Mouse (Mus musculus) embryonic facial prominence, embryonic 15.5 days (tissue): ENCODE data around the gene Agbl1. TPM values are rescaled to one million over a fixed set of nuclear protein-coding genes. Genes with fewer than 3 reads are reported as not detected.

ENCODE experiments used
- ATAC-seq: fragments of 200-750 bp; cut with Nextera tagmentation; 2 replicates; pipeline ENCODE4 v1.8.0; 2017; ENCODE audit warnings: low read depth, moderate TSS enrichment; ENCODE audit not compliant: insufficient number of reproducible peaks, low FRiP score, low TSS enrichment
- H3K27ac ChIP-seq: fragments of 300-500 bp; sonication (generic); replicated peaks from 2 replicates; pipeline ENCODE4 v1.5.1; 2015; ENCODE audit warnings: mild to moderate bottlenecking, inconsistent platforms
- H3K27me3 ChIP-seq: fragments of 300-500 bp; sonication (generic); 2 replicates; pipeline ENCODE4 v1.6.1; 2015; ENCODE audit warnings: inconsistent platforms
- H3K36me3 ChIP-seq: fragments of 300-500 bp; sonication (generic); 2 replicates; pipeline ENCODE4 v1.6.1; 2015; ENCODE audit warnings: mild to moderate bottlenecking, inconsistent platforms
- H3K4me1 ChIP-seq: fragments of 300-500 bp; sonication (generic); 2 replicates; pipeline ENCODE4 v1.6.1; 2015; ENCODE audit warnings: inconsistent platforms
- H3K4me2 ChIP-seq: fragments of 300-500 bp; sonication (generic); replicated peaks from 2 replicates; pipeline ENCODE4 v1.6.1; 2015; ENCODE audit warnings: mild to moderate bottlenecking, inconsistent platforms
- H3K4me3 ChIP-seq: fragments of 300-500 bp; sonication (generic); replicated peaks from 2 replicates; pipeline ENCODE4 v1.5.1; 2015; ENCODE audit warnings: mild to moderate bottlenecking, inconsistent platforms
- H3K9ac ChIP-seq: fragments of 300-500 bp; sonication (generic); 2 replicates; pipeline ENCODE4 v1.6.1; 2015; ENCODE audit warnings: inconsistent platforms
- H3K9me3 ChIP-seq: fragments of 300-500 bp; sonication (generic); replicated peaks from 2 replicates; pipeline ENCODE4 v1.6.1; 2016; ENCODE audit warnings: inconsistent platforms
- WGBS: fragments of 180-500 bp; shearing (Covaris S2); methylation state at CpG from one replicate; pipeline ENCODE4 v1.1.7; 2015; 5-methylcytosine and 5-hydroxymethylcytosine counted together
- polyA plus RNA-seq: library from polyadenylated mRNA; unstranded; fragments of >200 nt; fragmentation: Nextera tagmentation; extraction: Ambion mirVana; gene quantifications from 2 replicates; pipeline ENCODE4 v1.2.1, GENCODE M21; 2015

The Agbl1 gene
- polyA plus RNA-seq, 1 experiment from 2014 or later = 0.20 TPM

DNA sequence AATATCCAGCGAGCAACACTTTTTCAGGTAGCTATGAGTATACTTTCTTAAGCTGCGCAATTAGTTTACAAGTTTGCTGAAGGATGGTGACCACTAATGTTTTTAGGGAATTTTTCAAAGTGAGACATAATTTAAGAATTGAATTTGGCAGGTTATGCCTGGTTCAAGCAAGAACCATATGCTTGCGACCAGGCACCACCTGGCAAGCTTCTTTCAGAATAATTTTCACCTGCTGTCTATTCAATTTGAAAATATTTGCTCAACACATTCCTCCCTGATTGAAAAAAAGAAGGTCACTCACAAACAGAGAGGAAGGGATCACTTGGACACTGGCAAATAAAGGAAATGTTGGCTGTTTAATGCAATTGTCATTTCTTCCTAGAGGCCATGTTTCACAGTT lies 779.9 kb downstream of the Agbl1 start:
- H3K27ac ChIP-seq = no peak overlapping the region
- H3K9me3 ChIP-seq = no peaks in the 10 kb centered on the region
- ATAC-seq = no peak
- WGBS = 86% methylated on average over 3 of the region's 3 CpGs
- no peak overlapping the region for H3K9ac ChIP-seq
- no peak overlapping the region for H3K4me3 ChIP-seq
- H3K4me1 ChIP-seq = no peaks in the 10 kb centered on the region
- H3K4me2 ChIP-seq = no peak overlapping the region
- no peaks in the 10 kb centered on the region for H3K27me3 ChIP-seq
- H3K36me3 ChIP-seq = no peaks in the 10 kb centered on the region

DNA sequence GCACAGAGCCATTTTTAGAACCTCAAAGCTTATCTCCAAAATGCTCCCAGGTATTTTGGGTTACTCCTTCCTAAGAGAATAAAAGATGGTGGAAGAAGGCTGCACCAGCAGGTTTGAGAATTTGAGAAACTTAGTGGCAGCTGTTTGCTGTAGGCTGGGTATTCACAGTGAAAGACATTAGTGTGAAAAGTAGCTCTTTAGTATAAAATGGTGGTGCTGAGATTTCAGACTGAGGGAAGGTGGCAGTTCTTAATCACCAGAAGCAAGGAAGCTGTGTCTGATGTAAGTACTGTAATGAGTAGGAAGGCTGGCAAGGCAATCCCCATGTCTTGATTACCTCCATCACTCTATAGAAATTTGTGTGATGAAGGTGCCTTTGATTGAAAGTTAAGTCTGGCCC lies 799.3 kb downstream of the Agbl1 start:
- Histone ChIP-seq H3K27me3 (no peaks in the 10 kb centered on the region), H3K9ac (no peak overlapping the region), H3K27ac (no peak overlapping the region), H3K36me3 (no peaks in the 10 kb centered on the region), H3K4me1 (no peaks in the 10 kb centered on the region), H3K4me2 (no peak overlapping the region), H3K9me3 (no peaks in the 10 kb centered on the region), H3K4me3 (no peak overlapping the region)
- ATAC-seq = no peak

- Histone ChIP-seq H3K36me3 (no peaks in the 10 kb centered on the region), H3K4me1 (no peaks in the 10 kb centered on the region), H3K4me3 (no peak overlapping the region), H3K27me3 (no peaks in the 10 kb centered on the region), H3K9me3 (no peaks in the 10 kb centered on the region), H3K9ac (no peak overlapping the region), H3K27ac (no peak overlapping the region), H3K4me2 (no peak overlapping the region)
- ATAC-seq = no peak
Observed at GRCm38 (mm10) chr7:77076033-77076432, 846.3 kb downstream of the Agbl1 start.

GRCm38 (mm10) chr7:77087266-77087665 lies 857.6 kb downstream of the Agbl1 start:
- no peaks in the 10 kb centered on the region for H3K27me3 ChIP-seq
- no peak for ATAC-seq
- WGBS = 82% methylated on average over 1 of the region's 1 CpGs
- no peak overlapping the region for H3K4me3 ChIP-seq
- H3K4me2 ChIP-seq = no peak overlapping the region
- no peak overlapping the region for H3K27ac ChIP-seq
- no peaks in the 10 kb centered on the region for H3K4me1 ChIP-seq
- no peaks in the 10 kb centered on the region for H3K9me3 ChIP-seq
- H3K36me3 ChIP-seq = no peaks in the 10 kb centered on the region
- no peak overlapping the region for H3K9ac ChIP-seq

DNA sequence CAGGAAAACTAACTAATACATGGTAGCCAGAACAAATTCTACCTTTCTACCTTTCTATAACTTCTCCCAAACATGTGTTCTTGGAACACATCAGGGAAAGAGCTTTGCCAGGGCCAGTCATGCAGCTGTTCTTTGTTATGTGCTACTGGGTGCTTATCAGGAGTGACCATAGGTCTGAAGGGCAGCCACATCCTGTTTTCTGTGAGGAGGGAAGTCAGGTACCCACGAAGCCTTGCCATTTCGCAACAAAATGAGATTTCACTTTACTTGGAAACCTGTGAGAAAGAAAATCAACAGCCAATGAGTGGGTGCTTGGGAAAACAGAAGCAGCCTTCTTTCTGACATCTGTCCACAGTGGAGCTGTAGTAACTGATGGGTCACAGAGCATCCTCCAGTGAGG lies 865.5 kb downstream of the Agbl1 start:
- H3K27ac ChIP-seq = no peak overlapping the region
- no peaks in the 10 kb centered on the region for H3K4me1 ChIP-seq
- no peaks in the 10 kb centered on the region for H3K9me3 ChIP-seq
- no peak overlapping the region for H3K4me2 ChIP-seq
- no peaks in the 10 kb centered on the region for H3K27me3 ChIP-seq
- H3K4me3 ChIP-seq = no peak overlapping the region
- no peak overlapping the region for H3K9ac ChIP-seq
- H3K36me3 ChIP-seq = no peaks in the 10 kb centered on the region
- 72% methylated on average over 2 of the region's 2 CpGs for WGBS
- ATAC-seq = no peak

GRCm38 (mm10) chr7:77114021-77114420 lies 884.3 kb downstream of the Agbl1 start:
- no peak for ATAC-seq
- Histone ChIP-seq H3K9ac (no peak overlapping the region), H3K9me3 (no peaks in the 10 kb centered on the region), H3K4me1 (no peaks in the 10 kb centered on the region), H3K4me2 (no peak overlapping the region), H3K4me3 (no peak overlapping the region), H3K36me3 (no peaks in the 10 kb centered on the region), H3K27ac (no peak overlapping the region), H3K27me3 (no peaks in the 10 kb centered on the region)
- WGBS = 90% methylated on average over 1 of the region's 1 CpGs

DNA sequence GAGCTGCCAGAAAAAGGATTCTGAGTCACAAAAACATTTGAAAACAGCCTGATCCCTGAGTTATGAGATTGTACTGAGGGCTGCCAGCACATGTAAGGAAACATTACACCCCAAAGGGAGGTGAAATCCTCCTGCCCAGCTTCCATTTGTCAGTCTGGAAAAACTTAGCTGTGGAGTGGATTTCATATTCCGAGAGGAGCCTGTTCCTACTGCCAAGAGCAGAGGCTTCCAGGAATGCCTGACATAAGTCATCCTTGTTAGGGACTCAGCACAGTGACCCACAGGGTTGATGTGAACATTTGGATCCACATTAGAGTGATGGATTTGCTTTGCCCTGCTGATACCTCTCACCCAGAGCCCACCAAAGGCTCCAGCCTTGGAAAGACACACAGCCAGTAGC lies 899.4 kb downstream of the Agbl1 start:
- H3K4me2 ChIP-seq = no peak overlapping the region
- H3K27me3 ChIP-seq = no peaks in the 10 kb centered on the region
- no peak overlapping the region for H3K4me3 ChIP-seq
- H3K4me1 ChIP-seq = no peaks in the 10 kb centered on the region
- no peak overlapping the region for H3K9ac ChIP-seq
- H3K9me3 ChIP-seq = no peaks in the 10 kb centered on the region
- no peak for ATAC-seq
- WGBS = 18% methylated on average over 1 of the region's 1 CpGs
- no peak overlapping the region for H3K27ac ChIP-seq
- H3K36me3 ChIP-seq = no peaks in the 10 kb centered on the region

DNA sequence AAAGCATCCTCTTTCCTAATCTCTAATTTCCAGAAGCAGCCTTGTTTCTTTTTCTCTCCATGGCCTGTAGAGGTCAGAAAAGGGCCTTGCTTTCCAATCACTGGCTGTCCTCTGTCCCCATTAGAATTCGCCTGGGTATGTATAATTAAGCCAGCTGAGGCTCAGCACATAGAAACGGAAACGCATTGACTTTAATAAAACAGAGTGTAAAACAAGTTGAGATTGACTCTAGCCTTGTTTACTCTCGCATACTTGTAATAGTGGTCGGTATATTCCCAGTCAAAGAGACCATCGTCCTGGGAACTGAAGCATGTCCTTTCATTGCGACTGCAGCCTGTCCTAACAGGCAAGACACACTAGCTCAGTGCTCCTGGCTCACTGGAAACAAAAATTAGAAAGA lies 902.3 kb downstream of the Agbl1 start:
- Histone ChIP-seq H3K36me3 (no peaks in the 10 kb centered on the region), H3K9me3 (no peaks in the 10 kb centered on the region), H3K4me1 (no peaks in the 10 kb centered on the region), H3K4me2 (no peak overlapping the region), H3K27ac (no peak overlapping the region), H3K4me3 (no peak overlapping the region), H3K9ac (no peak overlapping the region), H3K27me3 (no peaks in the 10 kb centered on the region)
- no peak for ATAC-seq
- 26% methylated on average over 7 of the region's 7 CpGs for WGBS

- Histone ChIP-seq H3K9me3 (no peaks in the 10 kb centered on the region), H3K4me1 (no peaks in the 10 kb centered on the region), H3K27ac (no peak overlapping the region), H3K4me3 (no peak overlapping the region), H3K9ac (no peak overlapping the region), H3K27me3 (no peaks in the 10 kb centered on the region), H3K36me3 (no peaks in the 10 kb centered on the region), H3K4me2 (no peak overlapping the region)
- WGBS = 47% methylated on average over 15 of the region's 15 CpGs
- no peak for ATAC-seq
Observed at GRCm38 (mm10) chr7:77132615-77133420, 903.1 kb downstream of the Agbl1 start.

DNA sequence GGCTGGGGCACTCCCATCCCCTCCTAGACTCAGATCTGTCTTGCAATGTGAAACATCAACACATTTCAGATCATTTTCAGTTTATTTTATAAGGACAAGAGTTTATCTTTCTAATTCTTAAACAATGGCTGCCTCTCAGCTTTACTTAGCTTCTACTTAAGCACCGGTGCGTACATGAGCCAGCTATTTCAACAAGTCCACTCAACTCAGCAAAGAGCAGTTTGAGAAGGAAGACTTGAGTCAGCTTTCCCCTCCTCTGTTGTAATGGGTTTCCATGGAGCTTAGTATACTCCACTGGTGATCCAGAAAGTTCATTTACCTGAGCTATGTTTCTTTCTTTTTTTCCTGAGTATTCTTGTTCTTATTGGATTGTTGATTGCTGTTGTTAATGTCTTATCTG lies 905.2 kb downstream of the Agbl1 start:
- Histone ChIP-seq H3K9ac (no peak overlapping the region), H3K9me3 (no peaks in the 10 kb centered on the region), H3K4me2 (no peak overlapping the region), H3K4me3 (no peak overlapping the region), H3K36me3 (no peaks in the 10 kb centered on the region), H3K27me3 (no peaks in the 10 kb centered on the region), H3K27ac (no peak overlapping the region), H3K4me1 (no peaks in the 10 kb centered on the region)
- 88% methylated on average over 2 of the region's 2 CpGs for WGBS
- no peak for ATAC-seq

DNA sequence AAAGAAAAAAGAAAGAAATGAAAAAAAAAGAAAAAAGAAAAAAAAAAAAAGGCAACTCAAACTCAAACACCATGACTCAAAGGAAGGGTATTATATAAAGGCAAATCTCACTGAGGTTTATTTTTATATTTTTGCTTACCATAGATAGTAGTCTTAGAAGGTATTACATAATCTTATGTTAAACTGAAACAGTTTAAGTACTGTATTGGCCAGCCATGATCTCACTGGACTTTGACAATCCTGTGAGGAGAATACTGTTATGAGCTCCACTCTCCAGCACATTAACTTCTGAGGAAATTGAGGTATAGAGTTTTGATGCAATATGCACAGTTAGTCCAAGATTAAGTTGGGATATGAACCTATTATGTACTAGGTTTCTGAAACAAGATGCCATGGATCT lies 909.0 kb downstream of the Agbl1 start:
- Histone ChIP-seq H3K9ac (no peak overlapping the region), H3K4me2 (no peak overlapping the region), H3K4me1 (no peaks in the 10 kb centered on the region), H3K36me3 (no peaks in the 10 kb centered on the region), H3K9me3 (no peaks in the 10 kb centered on the region), H3K27me3 (no peaks in the 10 kb centered on the region), H3K4me3 (no peak overlapping the region), H3K27ac (no peak overlapping the region)
- no peak for ATAC-seq

DNA sequence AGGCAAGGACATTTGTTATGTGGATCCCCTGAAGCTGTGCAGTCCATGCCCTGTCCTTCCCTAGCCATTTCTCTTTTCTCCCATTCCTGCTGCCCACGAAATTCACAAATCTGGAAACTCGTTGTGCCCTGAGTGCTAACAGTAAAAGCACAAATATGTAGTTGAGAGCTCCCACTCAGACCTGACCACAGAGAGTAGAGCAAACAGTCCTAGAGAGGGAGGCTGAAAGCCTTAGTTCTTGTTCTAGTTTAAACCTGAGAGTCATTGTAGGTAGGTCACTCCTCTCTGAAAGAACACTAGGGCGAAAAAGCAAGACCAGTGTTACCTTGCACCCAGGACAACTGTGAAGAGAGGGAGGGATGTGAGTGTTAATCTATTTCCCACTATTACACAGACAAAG lies 917.8 kb downstream of the Agbl1 start:
- no peaks in the 10 kb centered on the region for H3K36me3 ChIP-seq
- no peak overlapping the region for H3K4me3 ChIP-seq
- H3K27me3 ChIP-seq = no peaks in the 10 kb centered on the region
- H3K4me2 ChIP-seq = no peak overlapping the region
- 67% methylated on average over 3 of the region's 3 CpGs for WGBS
- H3K27ac ChIP-seq = no peak overlapping the region
- H3K9ac ChIP-seq = no peak overlapping the region
- H3K9me3 ChIP-seq = no peaks in the 10 kb centered on the region
- no peak for ATAC-seq
- H3K4me1 ChIP-seq = no peaks in the 10 kb centered on the region
